ENCODE assay signal across 17 mouse cellular contexts in the genomic region with DNA sequence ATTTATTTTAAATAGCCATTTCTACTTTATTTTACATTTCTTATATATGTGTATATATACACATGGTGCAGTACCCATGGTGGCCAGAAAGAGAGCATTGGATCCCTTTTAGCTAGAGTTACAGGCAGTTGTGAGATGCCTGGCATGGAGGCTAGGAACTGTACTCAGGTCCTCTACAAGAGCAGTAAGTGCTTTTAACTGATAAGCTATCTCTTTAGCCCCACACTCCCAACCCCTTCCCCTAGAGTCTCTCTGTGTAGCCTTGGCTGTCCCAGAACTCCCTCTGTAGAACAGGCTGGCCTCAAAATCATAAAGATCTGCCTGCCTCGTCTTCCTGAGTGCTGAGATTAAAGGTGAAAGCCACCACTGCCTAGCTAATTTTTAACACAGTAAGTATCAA. TPM values are rescaled to one million over a fixed set of nuclear protein-coding genes. Genes with fewer than 3 reads are reported as not detected.
DNase-seq lines count a peak whose midpoint lies in the region; ATAC-seq and TF ChIP-seq lines count a peak whose summit lies in the region.
"Had no signal": no experiment of that assay in that cellular context is flagged by ENCODE, and none has a peak within 500 bp of the region (broad histone marks: within the 10 kb centered on the region; RNA-seq: fewer than 3 reads in every experiment).

No protein-coding gene starts in this region.

- H3K9ac ChIP-seq in midbrain, embryonic 11.5 days (ENCODE audit: low read length), result no peak overlapping the region
- no peak overlapping the region for H3K9ac ChIP-seq in midbrain, embryonic 16.5 days (ENCODE audit: low read depth, low read length)
- H3K9ac ChIP-seq in liver, embryonic 12.5 days, result no peak overlapping the region
- H3K9ac ChIP-seq in stomach, postnatal 0 days (ENCODE audit: low read length), result no peak overlapping the region
- no peak overlapping the region for H3K9ac ChIP-seq in forebrain, embryonic 14.5 days (ENCODE audit: low read length)
- no peak overlapping the region for H3K9ac ChIP-seq in forebrain, postnatal 0 days
- H3K9ac ChIP-seq: embryonic facial prominence, embryonic 15.5 days; hindbrain, embryonic 12.5 days; limb, embryonic 15.5 days; stomach, embryonic 15.5 days had no signal

- WGBS in midbrain, embryonic 11.5 days, result 93% methylated on average over 1 of the region's 1 CpGs
- 79% methylated on average over 1 of the region's 1 CpGs for WGBS in midbrain, embryonic 16.5 days
- 21% methylated on average over 1 of the region's 1 CpGs for WGBS in liver, embryonic 12.5 days (ENCODE audit: insufficient replicate concordance)
- WGBS in stomach, postnatal 0 days, result 43% methylated on average over 1 of the region's 1 CpGs
- WGBS in forebrain, embryonic 14.5 days, result 88% methylated on average over 1 of the region's 1 CpGs
- 91% methylated on average over 1 of the region's 1 CpGs for WGBS in forebrain, postnatal 0 days

- H3K4me3 ChIP-seq in midbrain, embryonic 11.5 days (ENCODE audit: low read depth, low read length), result no peak overlapping the region
- no peak overlapping the region for H3K4me3 ChIP-seq in midbrain, embryonic 16.5 days (ENCODE audit: low read depth, low read length)
- H3K4me3 ChIP-seq in liver, embryonic 12.5 days, result no peak overlapping the region
- no peak overlapping the region for H3K4me3 ChIP-seq in stomach, postnatal 0 days (ENCODE audit: low read depth, low read length)
- H3K4me3 ChIP-seq in forebrain, embryonic 14.5 days (ENCODE audit: low read depth, low read length), result no peak overlapping the region
- no peak overlapping the region for H3K4me3 ChIP-seq in forebrain, postnatal 0 days (ENCODE audit: low read depth, low read length)
- H3K4me3 ChIP-seq: embryonic facial prominence, embryonic 15.5 days; hindbrain, embryonic 12.5 days; limb, embryonic 15.5 days; stomach, embryonic 15.5 days had no signal

- H3K4me2 ChIP-seq in midbrain, embryonic 11.5 days, result no peak overlapping the region
- H3K4me2 ChIP-seq in midbrain, embryonic 16.5 days (ENCODE audit: low read length), result no peak overlapping the region
- peak overlapping the region; percentile 28; the same call in 1 of the 2 replicates for H3K4me2 ChIP-seq in liver, embryonic 12.5 days
- H3K4me2 ChIP-seq in stomach, postnatal 0 days (replicated peaks; ENCODE audit: low read depth), result no peak overlapping the region
- H3K4me2 ChIP-seq in forebrain, embryonic 14.5 days (ENCODE audit: low read length), result no peak overlapping the region
- H3K4me2 ChIP-seq in forebrain, postnatal 0 days (ENCODE audit: low read depth), result no peak overlapping the region
- H3K4me2 ChIP-seq: embryonic facial prominence, embryonic 15.5 days; hindbrain, embryonic 12.5 days; limb, embryonic 15.5 days; stomach, embryonic 15.5 days had no signal

- H3K4me1 ChIP-seq in midbrain, embryonic 11.5 days (ENCODE audit: control insufficient read depth, insufficient read depth, low read length), result peaks cover 11% of the 10 kb centered on the region
- peaks cover 18% of the 10 kb centered on the region for H3K4me1 ChIP-seq in midbrain, embryonic 16.5 days (ENCODE audit: control insufficient read depth, insufficient read depth, low read length)
- H3K4me1 ChIP-seq in liver, embryonic 12.5 days, result peaks cover 60% of the 10 kb centered on the region
- no peaks in the 10 kb centered on the region for H3K4me1 ChIP-seq in stomach, postnatal 0 days (replicated peaks; ENCODE audit: control insufficient read depth, insufficient read depth)
- H3K4me1 ChIP-seq in forebrain, embryonic 14.5 days (ENCODE audit: control insufficient read depth, insufficient read depth, low read length), result peaks cover 7% of the 10 kb centered on the region
- H3K4me1 ChIP-seq in forebrain, postnatal 0 days (ENCODE audit: insufficient read depth), result no peaks in the 10 kb centered on the region

- peak; percentile 49 for DNase-seq in midbrain, embryonic 11.5 days (ENCODE audit: low spot score, missing footprints)
- peak; percentile 17 for DNase-seq in T-cell, adult 2 months (ENCODE audit: low spot score)
- DNase-seq in stomach, postnatal 0 days (ENCODE audit: low spot score), result no peak
- no peak for DNase-seq in forebrain, embryonic 14.5 days (ENCODE audit: low spot score)
- no peak for DNase-seq in forebrain, postnatal 0 days
- DNase-seq: cerebellum, adult 11-12 months; gastrocnemius, postnatal 36 days; kidney, adult 8-10 months; right cerebral cortex, postnatal 4 days; thymus, postnatal 36 days had no signal

- no peak for TF ChIP-seq EP300 in stomach, postnatal 0 days (optimal IDR thresholded peaks at IDR 0.05)

- ATAC-seq in midbrain, embryonic 11.5 days (ENCODE audit: low FRiP score), result no peak
- ATAC-seq in midbrain, embryonic 16.5 days, result no peak
- peak; percentile 35 for ATAC-seq in liver, embryonic 12.5 days
- no peak for ATAC-seq in stomach, postnatal 0 days (ENCODE audit: low FRiP score, low TSS enrichment)
- no peak for ATAC-seq in forebrain, embryonic 14.5 days
- ATAC-seq in forebrain, postnatal 0 days, result no peak
- ATAC-seq: forebrain, embryonic 16.5 days had no signal

- no peaks in the 10 kb centered on the region for H3K27me3 ChIP-seq in midbrain, embryonic 11.5 days (ENCODE audit: control insufficient read depth, insufficient read depth, low read length)
- H3K27me3 ChIP-seq in midbrain, embryonic 16.5 days (ENCODE audit: control insufficient read depth, insufficient read depth, low read depth, low read length), result no peaks in the 10 kb centered on the region
- no peaks in the 10 kb centered on the region for H3K27me3 ChIP-seq in liver, embryonic 12.5 days (replicated peaks)
- H3K27me3 ChIP-seq in stomach, postnatal 0 days (ENCODE audit: control insufficient read depth, insufficient read depth, low read length), result no peaks in the 10 kb centered on the region
- no peaks in the 10 kb centered on the region for H3K27me3 ChIP-seq in forebrain, embryonic 14.5 days (replicated peaks; ENCODE audit: control insufficient read depth, insufficient read depth, low read length)
- no peaks in the 10 kb centered on the region for H3K27me3 ChIP-seq in forebrain, postnatal 0 days (ENCODE audit: insufficient read depth, low read length)
- H3K27me3 ChIP-seq: embryonic facial prominence, embryonic 15.5 days; hindbrain, embryonic 12.5 days; limb, embryonic 15.5 days; stomach, embryonic 15.5 days had no signal

- H3K36me3 ChIP-seq in midbrain, embryonic 11.5 days (ENCODE audit: control insufficient read depth, insufficient read depth, low read length), result no peaks in the 10 kb centered on the region
- H3K36me3 ChIP-seq in midbrain, embryonic 16.5 days (ENCODE audit: control insufficient read depth, insufficient read depth, low read length), result no peaks in the 10 kb centered on the region
- H3K36me3 ChIP-seq in liver, embryonic 12.5 days, result peaks cover 23% of the 10 kb centered on the region
- no peaks in the 10 kb centered on the region for H3K36me3 ChIP-seq in stomach, postnatal 0 days (ENCODE audit: control insufficient read depth, insufficient read depth, low read length)
- H3K36me3 ChIP-seq in forebrain, embryonic 14.5 days (ENCODE audit: control insufficient read depth, insufficient read depth, low read length), result peaks cover 4% of the 10 kb centered on the region; the same call in 1 of the 2 replicates
- H3K36me3 ChIP-seq in forebrain, postnatal 0 days (ENCODE audit: insufficient read depth), result no peaks in the 10 kb centered on the region
- H3K36me3 ChIP-seq: embryonic facial prominence, embryonic 15.5 days; hindbrain, embryonic 12.5 days; limb, embryonic 15.5 days had no signal

- H3K9me3 ChIP-seq in midbrain, embryonic 11.5 days (ENCODE audit: control insufficient read depth, low read length), result no peaks in the 10 kb centered on the region
- H3K9me3 ChIP-seq in midbrain, embryonic 16.5 days (replicated peaks; ENCODE audit: control insufficient read depth, low read length, poor library complexity, severe bottlenecking), result no peaks in the 10 kb centered on the region
- no peaks in the 10 kb centered on the region for H3K9me3 ChIP-seq in liver, embryonic 12.5 days (replicated peaks)
- no peaks in the 10 kb centered on the region for H3K9me3 ChIP-seq in stomach, postnatal 0 days (ENCODE audit: control insufficient read depth, low read length)
- no peaks in the 10 kb centered on the region for H3K9me3 ChIP-seq in forebrain, embryonic 14.5 days (replicated peaks; ENCODE audit: control insufficient read depth, low read length)
- no peaks in the 10 kb centered on the region for H3K9me3 ChIP-seq in forebrain, postnatal 0 days (ENCODE audit: low read length)
- H3K9me3 ChIP-seq: embryonic facial prominence, embryonic 15.5 days; hindbrain, embryonic 12.5 days; limb, embryonic 15.5 days; stomach, embryonic 15.5 days had no signal

- TF ChIP-seq CTCF in stomach, postnatal 0 days (IDR thresholded peaks at IDR 0.05; ENCODE audit: low read depth), result peak; percentile 26; the same call in 1 of the 2 replicates
- no peak for TF ChIP-seq CTCF in forebrain, postnatal 0 days (IDR thresholded peaks at IDR 0.05; ENCODE audit: low read depth)

- no peak overlapping the region for H3K27ac ChIP-seq in midbrain, embryonic 11.5 days (ENCODE audit: low read depth, low read length)
- H3K27ac ChIP-seq in midbrain, embryonic 16.5 days (ENCODE audit: low read length), result no peak overlapping the region
- H3K27ac ChIP-seq in liver, embryonic 12.5 days, result peak overlapping the region; percentile 69; the same call in 1 of the 2 replicates
- H3K27ac ChIP-seq in stomach, postnatal 0 days (replicated peaks), result no peak overlapping the region
- no peak overlapping the region for H3K27ac ChIP-seq in forebrain, embryonic 14.5 days (ENCODE audit: low read depth, low read length)
- no peak overlapping the region for H3K27ac ChIP-seq in forebrain, postnatal 0 days (ENCODE audit: low read depth, low read length)
- H3K27ac ChIP-seq: embryonic facial prominence, embryonic 15.5 days; hindbrain, embryonic 12.5 days; limb, embryonic 15.5 days; stomach, embryonic 15.5 days had no signal

RNA-seq across cellular contexts. Expression of a gene that starts 4.3 kb away (rescaled TPM):
- polyA plus RNA-seq in midbrain, embryonic 11.5 days (2014; fragmentation: Nextera tagmentation; extraction: Ambion mirVana), result 42.0 and 45.0 TPM in 2 replicates
- polyA plus RNA-seq in midbrain, embryonic 16.5 days (2015; fragmentation: Nextera tagmentation; extraction: Ambion mirVana), result 19.9 and 21.2 TPM in 2 replicates
- polyA plus RNA-seq in liver, embryonic 12.5 days (2016; fragmentation: Nextera tagmentation; extraction: Ambion mirVana), result 30.4 and 31.0 TPM in 2 replicates
- polyA plus RNA-seq in stomach, postnatal 0 days (2015; fragmentation: Nextera tagmentation; extraction: Ambion mirVana), result 12.1 and 12.3 TPM in 2 replicates
- polyA plus RNA-seq in forebrain, embryonic 14.5 days (2014; fragmentation: Nextera tagmentation; extraction: Ambion mirVana), result 21.6 and 26.2 TPM in 2 replicates
- 30.7 and 40.9 TPM in 2 replicates for total RNA-seq in forebrain, postnatal 0 days (2014; rRNA removed)
- 6.2 and 9.5 TPM in 2 replicates for polyA plus RNA-seq in forebrain, postnatal 0 days (2015; fragmentation: Nextera tagmentation; extraction: Ambion mirVana)

RNA-seq across cellular contexts. Expression of a gene that starts 4.4 kb away (rescaled TPM):
- polyA plus RNA-seq in midbrain, embryonic 11.5 days (2014; fragmentation: Nextera tagmentation; extraction: Ambion mirVana), result 51.6 and 52.1 TPM in 2 replicates
- polyA plus RNA-seq in midbrain, embryonic 16.5 days (2015; fragmentation: Nextera tagmentation; extraction: Ambion mirVana), result 57.8 and 61.3 TPM in 2 replicates
- 28.5 and 28.6 TPM in 2 replicates for polyA plus RNA-seq in liver, embryonic 12.5 days (2016; fragmentation: Nextera tagmentation; extraction: Ambion mirVana)
- polyA plus RNA-seq in stomach, postnatal 0 days (2015; fragmentation: Nextera tagmentation; extraction: Ambion mirVana), result 88.2 and 89.6 TPM in 2 replicates
- 53.3 and 54.1 TPM in 2 replicates for polyA plus RNA-seq in forebrain, embryonic 14.5 days (2014; fragmentation: Nextera tagmentation; extraction: Ambion mirVana)
- 35.9 and 38.2 TPM in 2 replicates for total RNA-seq in forebrain, postnatal 0 days (2014; rRNA removed)
- 41.8 and 50.8 TPM in 2 replicates for polyA plus RNA-seq in forebrain, postnatal 0 days (2015; fragmentation: Nextera tagmentation; extraction: Ambion mirVana)

RNA-seq across cellular contexts. Expression of a gene that starts 50.2 kb away (rescaled TPM):
- 29.4 and 31.4 TPM in 2 replicates for polyA plus RNA-seq in midbrain, embryonic 11.5 days (2014; fragmentation: Nextera tagmentation; extraction: Ambion mirVana)
- 12.8 and 14.6 TPM in 2 replicates for polyA plus RNA-seq in midbrain, embryonic 16.5 days (2015; fragmentation: Nextera tagmentation; extraction: Ambion mirVana)
- 61.3 and 63.3 TPM in 2 replicates for polyA plus RNA-seq in liver, embryonic 12.5 days (2016; fragmentation: Nextera tagmentation; extraction: Ambion mirVana)
- polyA plus RNA-seq in stomach, postnatal 0 days (2015; fragmentation: Nextera tagmentation; extraction: Ambion mirVana), result 52.1 and 53.1 TPM in 2 replicates
- 22.0 and 24.8 TPM in 2 replicates for polyA plus RNA-seq in forebrain, embryonic 14.5 days (2014; fragmentation: Nextera tagmentation; extraction: Ambion mirVana)
- total RNA-seq in forebrain, postnatal 0 days (2014; rRNA removed), result 5.7 and 7.0 TPM in 2 replicates
- 14.4 and 15.5 TPM in 2 replicates for polyA plus RNA-seq in forebrain, postnatal 0 days (2015; fragmentation: Nextera tagmentation; extraction: Ambion mirVana)

Comparison
In these comparisons a context has a peak if more than half of its experiments do, and no peak if none do; other contexts are left out.
1. DNase-seq: peak in midbrain, embryonic 11.5 days (single experiment) and T-cell, adult 2 months (single experiment); none in stomach, postnatal 0 days (single experiment), forebrain, embryonic 14.5 days (single experiment) and forebrain, postnatal 0 days (single experiment).